ENCODE assay signal across 25 mouse cellular contexts in the genomic region with DNA sequence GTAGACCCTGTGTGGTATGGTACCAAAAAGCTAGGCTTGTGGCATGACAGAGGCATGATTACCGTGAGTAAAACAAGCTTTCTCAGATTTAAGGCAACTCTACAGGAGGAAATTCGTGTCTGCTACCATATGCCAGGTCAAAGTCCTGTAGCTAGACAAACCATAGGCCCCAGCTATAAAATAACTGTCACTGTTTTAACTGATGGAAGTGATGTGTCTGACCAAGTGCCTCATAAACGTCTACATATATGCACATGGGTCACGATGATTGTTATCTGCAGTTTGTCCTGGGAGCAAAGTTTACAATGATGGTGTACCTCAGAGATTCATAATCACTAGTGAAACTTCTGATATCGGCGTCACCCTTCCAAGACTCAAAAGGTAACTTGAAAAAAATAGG. TPM values are rescaled to one million over a fixed set of nuclear protein-coding genes. Genes with fewer than 3 reads are reported as not detected.
DNase-seq lines count a peak whose midpoint lies in the region; ATAC-seq and TF ChIP-seq lines count a peak whose summit lies in the region.
"Had no signal": no experiment of that assay in that cellular context is flagged by ENCODE, and none has a peak within 500 bp of the region (broad histone marks: within the 10 kb centered on the region; RNA-seq: fewer than 3 reads in every experiment).

No protein-coding gene starts in this region.

- peak; percentile 76 for ATAC-seq in intestine, embryonic 15.5 days
- peak; percentile 86 for ATAC-seq in intestine, embryonic 16.5 days
- no peak for ATAC-seq in inflammation-experienced regulatory T-cells, adult 6 months
- ATAC-seq: activated CD4-positive, CD25-positive, alpha-beta regulatory T cell, adult 4 months; CD4-positive, CD25-positive, alpha-beta regulatory T cell, adult 4 months; forebrain, embryonic 14.5 days; forebrain, embryonic 16.5 days; Patski had no signal

- no peaks in the 10 kb centered on the region for H3K27me3 ChIP-seq in intestine, embryonic 15.5 days (replicated peaks)
- H3K27me3 ChIP-seq in intestine, embryonic 16.5 days (replicated peaks; ENCODE audit: control insufficient read depth, insufficient read depth, low read length): no peaks in the 10 kb centered on the region
- H3K27me3 ChIP-seq in small intestine, adult 2 months (ENCODE audit: control insufficient read depth, insufficient read depth, low read length): no peaks in the 10 kb centered on the region
- H3K27me3 ChIP-seq: CH12.LX; embryonic facial prominence, embryonic 13.5 days; embryonic facial prominence, embryonic 15.5 days; forebrain, embryonic 12.5 days; Patski had no signal

- no peaks in the 10 kb centered on the region for H3K9me3 ChIP-seq in intestine, embryonic 15.5 days
- H3K9me3 ChIP-seq in intestine, embryonic 16.5 days (ENCODE audit: control insufficient read depth, low read length): no peaks in the 10 kb centered on the region
- H3K9me3 ChIP-seq: embryonic facial prominence, embryonic 13.5 days; embryonic facial prominence, embryonic 15.5 days; forebrain, embryonic 10.5 days; forebrain, embryonic 12.5 days; G1E had no signal

- no peak overlapping the region for H3K4me2 ChIP-seq in intestine, embryonic 15.5 days (replicated peaks)
- H3K4me2 ChIP-seq in intestine, embryonic 16.5 days (ENCODE audit: low read depth, low read length): no peak overlapping the region
- H3K4me2 ChIP-seq: embryonic facial prominence, embryonic 13.5 days; embryonic facial prominence, embryonic 15.5 days; forebrain, embryonic 12.5 days had no signal

- no peak for TF ChIP-seq POLR2A in small intestine, adult 2 months (IDR thresholded peaks at IDR 0.05; ENCODE audit: low read depth, low read length)

- H3K9ac ChIP-seq in intestine, embryonic 15.5 days: no peak overlapping the region
- no peak overlapping the region for H3K9ac ChIP-seq in intestine, embryonic 16.5 days (ENCODE audit: low read depth, low read length)
- H3K9ac ChIP-seq: embryonic facial prominence, embryonic 13.5 days; embryonic facial prominence, embryonic 15.5 days; forebrain, embryonic 12.5 days had no signal

- no peak for TF ChIP-seq CTCF in small intestine, adult 2 months (IDR thresholded peaks at IDR 0.05; ENCODE audit: extremely low read depth, insufficient read length, insufficient replicate concordance, low read depth, low read length)

- no peaks in the 10 kb centered on the region for H3K4me1 ChIP-seq in intestine, embryonic 15.5 days (replicated peaks)
- peaks cover 8% of the 10 kb centered on the region; the same call in 1 of the 2 replicates for H3K4me1 ChIP-seq in intestine, embryonic 16.5 days (ENCODE audit: control insufficient read depth, insufficient read depth, low read length)
- peaks cover 9% of the 10 kb centered on the region; the same call in 1 of the 2 replicates for H3K4me1 ChIP-seq in small intestine, adult 2 months (ENCODE audit: control insufficient read depth, insufficient read depth, insufficient read length, low read length)
- H3K4me1 ChIP-seq: embryonic facial prominence, embryonic 13.5 days; embryonic facial prominence, embryonic 15.5 days; forebrain, embryonic 10.5 days; forebrain, embryonic 12.5 days had no signal

- no peak for DNase-seq in B cell, adult 2 months
- DNase-seq: adrenal gland, adult 8-10 months; adrenal gland, postnatal 14 days; cerebellum, adult 11-12 months; cerebellum, adult 2 months; cerebellum, adult 9-11 months; cerebellum, postnatal 14 days; cerebellum, postnatal 36 days had no signal

- no peak overlapping the region for H3K4me3 ChIP-seq in intestine, embryonic 15.5 days (replicated peaks)
- no peak overlapping the region for H3K4me3 ChIP-seq in intestine, embryonic 16.5 days (ENCODE audit: low read length)
- H3K4me3 ChIP-seq in small intestine, adult 2 months (ENCODE audit: low read depth, low read length): no peak overlapping the region
- H3K4me3 ChIP-seq: embryonic facial prominence, embryonic 13.5 days; embryonic facial prominence, embryonic 15.5 days; erythroblast, embryonic 14.5 days; forebrain, embryonic 10.5 days; forebrain, embryonic 12.5 days had no signal

- 69% methylated on average over 6 of the region's 6 CpGs for WGBS in intestine, embryonic 15.5 days
- 67% methylated on average over 6 of the region's 6 CpGs for WGBS in intestine, embryonic 16.5 days
- 30% methylated on average over 6 of the region's 6 CpGs for whole genome bisulfite sequencing in small intestine, adult 2 months

- H3K27ac ChIP-seq in intestine, embryonic 15.5 days: no peak overlapping the region
- H3K27ac ChIP-seq in intestine, embryonic 16.5 days (ENCODE audit: low read length): peak overlapping the region; percentile 52
- peak overlapping the region; percentile 1; the same call in 1 of the 2 replicates for H3K27ac ChIP-seq in small intestine, adult 2 months (ENCODE audit: insufficient read depth, low read depth, low read length)
- H3K27ac ChIP-seq: embryonic facial prominence, embryonic 13.5 days; embryonic facial prominence, embryonic 15.5 days; forebrain, embryonic 10.5 days; forebrain, embryonic 12.5 days had no signal

- H3K36me3 ChIP-seq in intestine, embryonic 15.5 days: peaks cover 8% of the 10 kb centered on the region; the same call in 1 of the 2 replicates
- peaks cover 5% of the 10 kb centered on the region; the same call in 1 of the 2 replicates for H3K36me3 ChIP-seq in intestine, embryonic 16.5 days (ENCODE audit: control insufficient read depth, insufficient read depth, low read length)
- H3K36me3 ChIP-seq in small intestine, adult 2 months (ENCODE audit: control insufficient read depth, insufficient read depth, low read length): peaks cover 9% of the 10 kb centered on the region

RNA-seq across cellular contexts. Expression of a gene that starts 9.0 kb away (rescaled TPM):
- 5.7 and 6.1 TPM in 2 replicates for polyA plus RNA-seq in intestine, embryonic 15.5 days (2015; fragmentation: Nextera tagmentation; extraction: Ambion mirVana)
- polyA plus RNA-seq in intestine, embryonic 16.5 days (2015; fragmentation: Nextera tagmentation; extraction: Ambion mirVana): 4.9 and 6.2 TPM in 2 replicates
- polyA plus RNA-seq in small intestine, adult 2 months (2012; rRNA removed): 0.41 and 1.9 TPM in 2 replicates
- 1 to 10 TPM; 3.8 to 8.4 (median 7.1) TPM for polyA plus RNA-seq in inflammation-experienced regulatory T-cells, adult 6 months (2017; shearing (Covaris generic))

RNA-seq across cellular contexts. Expression of a gene that starts 30.2 kb away (rescaled TPM):
- 23.2 and 24.3 TPM in 2 replicates for polyA plus RNA-seq in intestine, embryonic 15.5 days (2015; fragmentation: Nextera tagmentation; extraction: Ambion mirVana)
- polyA plus RNA-seq in intestine, embryonic 16.5 days (2015; fragmentation: Nextera tagmentation; extraction: Ambion mirVana): 21.6 and 23.2 TPM in 2 replicates
- 0.33 and 0.38 TPM in 2 replicates for polyA plus RNA-seq in small intestine, adult 2 months (2012; rRNA removed)
- 10 to 100 TPM; 36.0 to 57.8 (median 52.2) TPM for polyA plus RNA-seq in inflammation-experienced regulatory T-cells, adult 6 months (2017; shearing (Covaris generic))

RNA-seq across cellular contexts. Expression of a gene that starts 33.9 kb away (rescaled TPM):
- polyA plus RNA-seq in intestine, embryonic 15.5 days (2015; fragmentation: Nextera tagmentation; extraction: Ambion mirVana): 0.49 TPM in 1 of 2 replicates, not detected in the other
- 0.54 TPM in 1 of 2 replicates, not detected in the other for polyA plus RNA-seq in intestine, embryonic 16.5 days (2015; fragmentation: Nextera tagmentation; extraction: Ambion mirVana)
- not detected in 2 replicates for polyA plus RNA-seq in small intestine, adult 2 months (2012; rRNA removed)
- 1 to 10 TPM in 2 of 3 experiments, under 1 TPM in 1; 0.96 to 2.6 (median 1.4) TPM for polyA plus RNA-seq in inflammation-experienced regulatory T-cells, adult 6 months (2017; shearing (Covaris generic))
- polyA plus RNA-seq: embryonic facial prominence, embryonic 11.5 days; embryonic facial prominence, embryonic 13.5 days; embryonic facial prominence, embryonic 15.5 days; erythroblast, embryonic 14.5 days had no signal

RNA-seq across cellular contexts. Expression of a gene that starts 50.2 kb away (rescaled TPM):
- 48.9 and 51.1 TPM in 2 replicates for polyA plus RNA-seq in intestine, embryonic 15.5 days (2015; fragmentation: Nextera tagmentation; extraction: Ambion mirVana)
- 50.0 and 53.7 TPM in 2 replicates for polyA plus RNA-seq in intestine, embryonic 16.5 days (2015; fragmentation: Nextera tagmentation; extraction: Ambion mirVana)
- 64.3 and 102 TPM in 2 replicates for polyA plus RNA-seq in small intestine, adult 2 months (2012; rRNA removed)
- 10 to 100 TPM; 19.0 to 20.5 (median 20.0) TPM for polyA plus RNA-seq in inflammation-experienced regulatory T-cells, adult 6 months (2017; shearing (Covaris generic))

RNA-seq across cellular contexts. Expression of a gene that starts 50.2 kb away (rescaled TPM):
- 19.1 and 20.6 TPM in 2 replicates for polyA plus RNA-seq in intestine, embryonic 15.5 days (2015; fragmentation: Nextera tagmentation; extraction: Ambion mirVana)
- polyA plus RNA-seq in intestine, embryonic 16.5 days (2015; fragmentation: Nextera tagmentation; extraction: Ambion mirVana): 15.6 and 16.7 TPM in 2 replicates
- polyA plus RNA-seq in small intestine, adult 2 months (2012; rRNA removed): 2.2 and 3.7 TPM in 2 replicates
- 10 to 100 TPM; 14.0 to 22.5 (median 16.0) TPM for polyA plus RNA-seq in inflammation-experienced regulatory T-cells, adult 6 months (2017; shearing (Covaris generic))

Comparison
In these comparisons a context has a peak if more than half of its experiments do, and no peak if none do; other contexts are left out.
1. RNA of a gene that starts 30.2 kb away (polyA plus RNA-seq): 36.0 to 57.8 TPM in inflammation-experienced regulatory T-cells, adult 6 months, 23.2 to 24.3 TPM in intestine, embryonic 15.5 days and 21.6 to 23.2 TPM in intestine, embryonic 16.5 days; 0.33 to 0.38 TPM in small intestine, adult 2 months; every median in the first group is over 10 times any median in the second.